Mouse (Mus musculus) bone marrow macrophage, adult 2 months (primary cell): ENCODE measurements at regions not wholly inside any gene's neighbourhood (a gene's known extent, or its start where the extent isn't known, plus 50 kb on each side); places are given as distances from the start of the nearest gene placed in this dataset.
"Not testable (repeated sequence)": the region's sequence is repeated elsewhere in the genome, so short reads cannot be mapped to it uniquely, and the experiment has no call there.

Source experiments
- H3K27ac ChIP-seq: 2 replicates; pipeline ENCODE4 v1.5.1; 2012; ENCODE audit warnings: low read depth, low read length; ENCODE audit not compliant: insufficient read depth
- H3K4me1 ChIP-seq: 2 replicates; pipeline ENCODE4 v1.6.1; 2012; ENCODE audit warnings: low read length; ENCODE audit not compliant: control insufficient read depth, insufficient read depth
- H3K4me3 ChIP-seq: 2 replicates; pipeline ENCODE4 v1.5.1; 2012; ENCODE audit warnings: mild to moderate bottlenecking, low read length, moderate library complexity; ENCODE audit not compliant: insufficient read depth
- CTCF ChIP-seq: IDR thresholded peaks from 2 replicates; pipeline ENCODE4 v1.5.1; 2012; ENCODE audit warnings: low read depth, mild to moderate bottlenecking, low read length, moderate library complexity
- POLR2A ChIP-seq: IDR thresholded peaks from 2 replicates; pipeline ENCODE4 v1.6.1; 2012; ENCODE audit warnings: mild to moderate bottlenecking, low read depth, low read length, borderline replicate concordance

GRCm38 (mm10) chr16:50783784-50784650 is 193.1 kb upstream of the Ccdc54 start:
- Histone ChIP-seq H3K4me1 (peaks cover 6% of the 10 kb centered on the region), H3K27ac (no peak overlapping the region), H3K4me3 (no peak overlapping the region)
- TF ChIP-seq CTCF (no peak), POLR2A (no peak)

DNA sequence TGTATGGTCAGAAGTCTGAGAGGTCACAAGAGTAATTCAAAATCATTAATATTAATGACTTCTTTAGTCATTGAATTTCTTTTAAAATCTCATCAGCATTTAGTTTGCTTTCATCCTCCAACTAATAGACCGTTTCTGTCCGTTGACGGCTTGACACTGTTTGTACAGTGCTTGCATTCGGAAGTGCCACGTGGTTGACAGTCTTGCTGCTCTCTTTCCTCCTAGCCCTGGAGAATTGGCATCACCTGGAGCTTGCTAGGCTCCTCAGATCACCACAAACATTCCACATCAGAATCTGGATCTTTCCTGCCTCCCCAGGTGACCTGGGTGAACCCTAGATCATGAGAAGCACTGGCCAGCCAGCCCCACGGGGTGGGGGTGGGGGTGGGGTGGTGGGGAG is 192.3 kb upstream of the Ccdc54 start:
- no peak for TF ChIP-seq CTCF
- TF ChIP-seq POLR2A: no peak
- peaks cover 8% of the 10 kb centered on the region for H3K4me1 ChIP-seq
- no peak overlapping the region for H3K27ac ChIP-seq
- no peak overlapping the region for H3K4me3 ChIP-seq

DNA sequence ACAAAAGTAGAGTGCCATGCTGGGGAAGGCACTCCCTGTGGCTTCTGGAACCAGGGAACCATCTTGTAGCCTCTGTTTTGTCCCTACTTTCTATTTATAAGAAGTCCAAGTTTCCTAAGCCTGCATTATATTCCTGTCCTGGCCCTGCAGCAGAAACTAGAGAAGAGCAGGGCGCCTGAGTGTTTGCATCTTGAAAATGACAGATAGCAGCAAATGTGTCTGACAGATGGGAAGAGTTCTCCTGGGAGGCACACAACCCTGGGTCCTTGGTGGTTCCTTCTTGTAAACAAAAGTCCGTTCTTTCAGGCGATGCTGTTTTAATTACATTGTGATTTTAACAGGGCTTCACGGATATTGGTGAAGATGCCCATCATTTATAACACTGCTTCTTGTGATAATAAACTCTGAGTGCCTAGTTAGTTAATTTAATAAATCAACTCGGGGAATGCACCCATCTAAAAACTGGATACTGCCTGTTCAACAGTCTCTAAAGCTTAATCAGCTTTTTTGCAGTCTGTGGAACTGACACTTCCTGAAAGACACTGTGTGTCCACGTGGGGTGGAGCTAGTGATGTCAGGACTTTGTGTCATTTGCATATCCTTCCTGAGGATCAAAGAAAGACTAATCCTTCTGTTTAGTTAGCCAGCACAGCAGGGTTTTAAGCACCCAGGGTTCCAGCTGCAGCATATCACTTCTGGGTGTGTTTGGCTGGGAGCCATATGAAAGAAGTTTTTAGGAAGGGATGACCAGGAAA is 188.3 kb upstream of the Ccdc54 start:
- no peak for TF ChIP-seq CTCF
- no peak for TF ChIP-seq POLR2A
- peaks cover 8% of the 10 kb centered on the region for H3K4me1 ChIP-seq
- no peak overlapping the region for H3K4me3 ChIP-seq
- 0 out of 2 replicates have a peak overlapping the region, but pooled peaks have one; percentile 27 for H3K27ac ChIP-seq

GRCm38 (mm10) chr16:50774699-50775098 is 183.7 kb upstream of the Ccdc54 start:
- not testable (repeated sequence) for H3K4me1 ChIP-seq, H3K27ac ChIP-seq, H3K4me3 ChIP-seq

GRCm38 (mm10) chr16:50766055-50766770 is 175.3 kb upstream of the Ccdc54 start:
- TF ChIP-seq POLR2A: no peak
- TF ChIP-seq CTCF: no peak
- Histone ChIP-seq H3K27ac (no peak overlapping the region), H3K4me1 (peaks cover 5% of the 10 kb centered on the region), H3K4me3 (no peak overlapping the region)

GRCm38 (mm10) chr16:50762096-50762495 is 171.1 kb upstream of the Ccdc54 start:
- no peak overlapping the region for H3K27ac ChIP-seq
- TF ChIP-seq POLR2A (no peak), CTCF (no peak)
- H3K4me3 ChIP-seq: no peak overlapping the region
- peaks cover 11% of the 10 kb centered on the region for H3K4me1 ChIP-seq

GRCm38 (mm10) chr16:50759979-50760378 is 169.0 kb upstream of the Ccdc54 start:
- Histone ChIP-seq H3K4me3 (no peak overlapping the region), H3K27ac (peak overlapping the region; percentile 25; the same call in 1 of the 2 replicates), H3K4me1 (peaks cover 11% of the 10 kb centered on the region)
- no peak for TF ChIP-seq POLR2A
- no peak for TF ChIP-seq CTCF

DNA sequence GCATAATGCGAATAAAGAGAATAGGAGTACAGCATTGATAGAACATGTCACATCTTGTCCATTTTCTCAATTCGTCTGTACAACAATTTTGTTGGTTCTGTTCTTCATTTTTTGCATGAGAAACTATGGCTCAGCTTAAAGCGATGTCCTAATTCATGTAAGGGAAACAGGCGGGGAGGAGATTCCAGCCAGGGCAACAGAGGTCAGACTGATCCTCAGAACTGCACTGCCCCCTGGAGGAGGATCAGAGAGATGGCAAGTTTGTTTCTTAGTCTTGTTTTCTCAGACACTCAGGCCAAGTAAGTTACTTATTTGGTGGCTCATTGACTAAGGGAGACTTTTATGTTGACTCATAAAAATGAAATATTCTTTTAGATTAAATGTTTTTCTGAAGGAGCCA is 165.7 kb upstream of the Ccdc54 start:
- Histone ChIP-seq H3K4me1 (peaks cover 25% of the 10 kb centered on the region), H3K27ac (no peak overlapping the region), H3K4me3 (no peak overlapping the region)
- TF ChIP-seq CTCF: peak; percentile 62; the same call in 1 of the 2 replicates
- TF ChIP-seq POLR2A: no peak

DNA sequence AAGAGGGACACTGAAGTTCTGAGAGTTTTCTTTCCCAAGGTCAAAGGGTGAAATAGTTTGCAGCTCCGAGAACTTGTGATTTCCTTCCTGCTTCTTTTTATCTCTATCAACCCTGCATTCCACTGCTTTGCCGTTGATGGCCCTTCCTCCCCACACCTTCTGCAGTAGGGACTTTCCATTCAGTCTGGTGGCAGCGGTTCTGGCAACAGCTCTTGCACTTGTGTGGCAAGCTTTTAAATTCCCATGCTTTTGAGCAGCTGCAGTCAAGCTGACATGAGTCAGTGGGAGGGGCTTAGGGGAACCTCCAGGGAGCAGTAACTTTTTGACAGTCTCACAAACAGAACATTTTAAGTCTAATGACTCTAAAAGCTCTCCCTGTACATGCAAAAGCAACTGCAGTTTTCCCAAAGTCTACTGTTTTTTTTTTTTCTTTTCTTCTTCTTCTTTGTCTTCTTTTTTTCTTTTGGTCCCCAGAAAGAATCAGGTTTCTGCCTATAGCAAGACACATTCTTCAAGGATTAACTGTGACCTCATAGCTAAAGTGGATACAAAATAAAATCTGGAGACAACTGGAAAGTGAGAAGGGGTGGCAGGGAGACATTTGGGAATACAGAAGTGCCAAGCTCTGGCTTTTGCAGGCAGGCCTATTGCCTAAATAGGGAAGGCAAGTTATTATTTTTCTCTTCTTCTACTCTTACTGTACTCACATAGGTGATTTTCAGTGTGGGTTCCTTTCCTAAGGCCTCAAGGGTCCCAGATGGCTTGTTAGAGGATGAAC is 162.8 kb upstream of the Ccdc54 start:
- no peak for TF ChIP-seq CTCF
- TF ChIP-seq POLR2A: no peak
- Histone ChIP-seq H3K27ac (no peak overlapping the region), H3K4me1 (peaks cover 20% of the 10 kb centered on the region), H3K4me3 (peak overlapping the region; percentile 24; the same call in 1 of the 2 replicates)
